Mouse (Mus musculus): ENCODE measurements around the gene Dnaic1.
"Not testable (repeated sequence)": the region's sequence is repeated elsewhere in the genome, so short reads cannot be mapped to it uniquely, and the experiment has no call there.

The Dnaic1 gene

GRCm38 (mm10) chr4:41670836-41671235 is 101.3 kb downstream of the Dnaic1 start:
- DNase-seq, result no peak

DNA sequence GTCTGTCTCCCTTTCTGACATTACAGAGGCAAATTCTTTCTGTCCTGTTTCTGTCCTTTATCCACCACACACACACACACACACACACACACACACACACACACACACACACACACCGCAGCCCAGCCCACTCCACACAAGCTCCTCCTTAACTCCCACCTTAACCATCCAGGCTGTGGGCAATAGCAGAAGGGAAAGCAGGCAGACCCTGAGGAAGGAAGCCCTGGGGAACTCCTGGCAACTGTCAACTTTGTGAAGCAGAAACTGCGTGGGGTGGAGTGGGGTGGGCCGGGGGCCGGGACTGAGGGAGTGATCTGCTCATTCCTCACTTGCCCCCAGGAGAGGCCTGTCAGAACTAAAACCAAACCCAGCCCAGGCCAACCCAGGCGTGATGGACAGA is 101.9 kb downstream of the Dnaic1 start:
- DNase-seq, result no peak

DNA sequence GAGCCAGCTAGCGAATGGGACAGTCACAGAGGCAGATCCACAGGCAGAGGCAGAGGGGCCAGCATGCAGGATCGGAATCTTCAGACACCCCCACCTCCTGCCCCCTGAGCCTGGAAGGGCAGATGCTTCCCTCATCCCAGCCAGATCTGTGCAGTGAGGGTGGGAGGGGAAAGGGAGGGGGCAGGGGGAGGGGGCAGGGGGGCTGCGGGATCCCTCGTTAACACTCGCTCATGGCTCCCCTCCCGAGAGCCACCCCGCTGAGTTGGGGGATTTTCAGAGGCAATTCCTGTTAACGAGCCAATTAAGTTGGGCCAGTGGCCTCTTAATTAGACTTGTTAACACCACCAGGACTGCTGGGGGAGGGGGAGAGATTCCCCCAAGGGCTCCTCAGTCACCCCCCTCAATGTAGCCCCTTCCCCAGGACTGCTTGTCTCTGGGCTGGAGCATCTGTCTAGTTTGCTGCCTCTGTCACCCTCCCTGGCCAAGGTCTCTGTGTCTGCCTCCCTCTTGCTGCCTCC is 102.4 kb downstream of the Dnaic1 start:
- no peak for DNase-seq

DNA sequence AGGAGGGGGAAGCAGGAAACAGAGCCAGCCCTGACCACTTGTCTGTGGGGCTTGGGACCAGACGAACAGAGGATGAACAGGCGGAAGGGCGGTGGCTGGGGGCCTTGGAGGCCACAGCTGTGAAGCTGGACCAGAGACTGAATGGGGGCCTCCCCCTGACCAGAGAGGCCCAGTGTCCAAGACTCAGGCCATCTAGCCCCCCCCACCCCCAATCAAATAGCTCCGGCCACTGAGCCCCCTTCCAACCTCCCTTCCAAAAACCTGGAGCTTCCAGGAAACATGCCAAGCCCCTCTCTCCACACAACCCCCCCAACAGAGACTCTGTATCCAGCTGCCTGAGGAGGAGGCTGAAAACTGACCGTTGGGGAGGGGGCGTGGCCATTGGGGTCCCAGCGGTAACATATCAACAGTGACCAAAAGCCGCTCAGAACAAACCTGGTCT is 103.0 kb downstream of the Dnaic1 start:
- no peak for DNase-seq

GRCm38 (mm10) chr4:41673186-41673585 is 103.6 kb downstream of the Dnaic1 start:
- no peak for DNase-seq

- DNase-seq, result no peak
These were observed 106.9 kb downstream of the Dnaic1 start for GRCm38 (mm10) chr4:41676248-41677005.

GRCm38 (mm10) chr4:41677006-41677629 is 107.5 kb downstream of the Dnaic1 start:
- no peak for DNase-seq

GRCm38 (mm10) chr4:41678863-41679262 is 109.3 kb downstream of the Dnaic1 start:
- no peak for DNase-seq

- DNase-seq, result no peak
These were observed 109.7 kb downstream of the Dnaic1 start for GRCm38 (mm10) chr4:41679291-41679690.

GRCm38 (mm10) chr4:41681176-41681575 is 111.6 kb downstream of the Dnaic1 start:
- no peak for DNase-seq

DNA sequence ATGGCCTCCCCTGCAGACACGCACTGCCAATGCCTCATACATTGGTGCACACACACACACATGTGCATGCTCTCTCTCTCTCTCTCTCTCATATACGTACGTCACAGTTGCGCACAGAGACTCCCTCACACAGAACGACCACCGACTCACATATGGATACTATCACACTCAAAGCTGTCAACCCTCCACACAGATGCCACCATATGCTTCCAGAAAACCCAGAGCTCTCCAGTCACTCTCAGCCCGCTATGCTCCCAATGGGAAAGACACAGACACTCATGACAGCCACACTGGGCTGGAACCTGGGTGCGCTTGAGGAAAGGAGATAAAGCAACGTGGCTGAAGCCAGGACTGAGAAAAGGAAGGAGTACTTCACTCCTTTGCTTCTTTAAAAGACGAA is 112.4 kb downstream of the Dnaic1 start:
- no peak for DNase-seq

- no peak for DNase-seq
These were observed 113.2 kb downstream of the Dnaic1 start for GRCm38 (mm10) chr4:41682789-41683188.

DNA sequence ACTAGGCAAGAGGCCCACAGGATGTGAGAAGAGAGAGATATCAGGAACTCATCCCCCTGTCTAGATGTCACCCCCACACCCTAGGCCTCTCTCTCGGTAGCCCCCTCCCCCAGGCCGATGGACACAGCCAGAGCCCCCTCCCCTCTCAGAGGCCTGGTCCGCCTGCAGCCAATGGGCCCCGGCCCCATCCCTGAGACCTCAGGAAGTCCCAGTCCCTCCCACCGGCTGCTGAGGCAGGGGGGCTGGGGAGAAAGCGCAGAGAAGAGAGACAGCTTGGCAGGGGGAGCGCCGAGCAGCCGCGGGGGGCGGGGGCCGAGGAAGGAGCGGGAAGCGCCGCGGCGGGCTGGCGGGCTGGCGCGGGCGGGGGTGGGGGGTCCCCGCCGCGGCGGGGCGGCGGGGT is 113.7 kb downstream of the Dnaic1 start:
- not testable (repeated sequence) for DNase-seq

DNA sequence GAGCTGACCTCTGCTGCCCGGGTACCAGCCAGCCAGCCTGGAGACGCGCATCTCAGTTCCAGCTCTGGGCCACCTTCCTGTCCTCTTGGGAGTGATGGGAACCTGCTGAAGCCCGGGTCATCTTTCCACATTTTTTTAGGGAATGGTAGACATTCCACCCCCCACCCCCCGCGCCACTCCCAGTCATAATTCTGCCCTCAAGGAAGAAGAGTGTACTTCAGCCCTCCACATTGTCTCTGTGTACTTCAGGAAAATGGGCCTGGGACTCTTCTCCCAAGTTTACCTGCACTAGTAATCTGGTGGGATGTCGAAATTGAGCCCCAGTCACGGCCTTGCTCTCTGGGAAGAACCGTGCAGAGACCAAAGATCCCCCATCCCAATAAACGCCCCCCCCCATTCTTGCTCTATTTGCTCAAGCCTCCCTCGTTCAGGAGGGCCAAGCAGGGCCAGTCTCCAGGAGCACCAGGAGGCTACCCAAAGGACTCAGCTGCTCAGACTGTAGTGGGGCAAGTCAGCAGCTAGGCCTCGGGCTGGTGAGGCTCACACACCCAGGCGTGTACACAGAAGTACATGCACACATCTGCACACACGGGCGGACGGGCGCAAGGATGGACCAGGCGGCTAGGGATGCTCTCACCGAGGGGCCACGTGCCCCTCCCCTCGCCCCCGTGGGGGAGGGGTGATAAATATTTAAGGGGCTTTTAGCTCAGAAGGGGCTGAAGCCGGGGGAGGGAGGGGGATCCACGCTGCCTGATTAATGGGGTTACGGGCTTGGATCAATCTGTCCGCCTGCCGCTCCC is 114.8 kb downstream of the Dnaic1 start:
- DNase-seq, result not testable (repeated sequence)

- DNase-seq, result not testable (repeated sequence)
These were observed 115.4 kb downstream of the Dnaic1 start for GRCm38 (mm10) chr4:41684931-41685453.

- DNase-seq, result not testable (repeated sequence)
These were observed 116.4 kb downstream of the Dnaic1 start for GRCm38 (mm10) chr4:41685882-41686492.

Measured in thymus, postnatal 4 days (tissue).